Comparison of ENCODE assay signal across 7 mouse cellular contexts in genomic region chr12:84192280-84192679, GRCm38 (mm10). TPM values are rescaled to one million over a fixed set of nuclear protein-coding genes. Genes with fewer than 3 reads are reported as not detected.
DNase-seq lines count a peak whose midpoint lies in the region; ATAC-seq and TF ChIP-seq lines count a peak whose summit lies in the region.

No protein-coding gene starts in this region.

- intact Hi-C loops in left cerebral cortex, postnatal 36 days (cut with DNase I): no loop called here

- 1% methylated on average over 13 of the region's 13 CpGs for WGBS in lung, embryonic 14.5 days
- 5% methylated on average over 13 of the region's 13 CpGs for WGBS in embryonic facial prominence, embryonic 14.5 days

- H3K4me3 ChIP-seq in lung, embryonic 14.5 days (ENCODE audit: low read depth, low read length): peak overlapping the region; percentile 82
- H3K4me3 ChIP-seq in embryonic facial prominence, embryonic 14.5 days (ENCODE audit: low read depth, low read length): peak overlapping the region; percentile 79
- peak overlapping the region; percentile 71 for H3K4me3 ChIP-seq in myocyte

- TF ChIP-seq CTCF in lung, embryonic 14.5 days (IDR thresholded peaks at IDR 0.05; ENCODE audit: low read depth): no peak

- peaks cover 75% of the 10 kb centered on the region for H3K79me2 ChIP-seq in myocyte (ENCODE audit: control insufficient read depth, insufficient read depth)

- no peaks in the 10 kb centered on the region for H3K27me3 ChIP-seq in lung, embryonic 14.5 days (ENCODE audit: insufficient read depth, low read length)
- no peaks in the 10 kb centered on the region for H3K27me3 ChIP-seq in embryonic facial prominence, embryonic 14.5 days (replicated peaks; ENCODE audit: control insufficient read depth, insufficient read depth, low read length)
- no peaks in the 10 kb centered on the region for H3K27me3 ChIP-seq in myocyte (ENCODE audit: control insufficient read depth, insufficient read depth, insufficient read length)

- DNase-seq in lung, embryonic 14.5 days: peak; percentile 45
- no peak for DNase-seq in lung, postnatal 14 days
- DNase-seq in embryonic facial prominence, embryonic 14.5 days (ENCODE audit: low spot score): no peak
- peak; percentile 52 for DNase-seq in induced T-regulatory cell, adult 2 months (ENCODE audit: low read depth)
- no peak for DNase-seq in adrenal gland, postnatal 14 days
- no peak for DNase-seq in left cerebral cortex, postnatal 36 days (ENCODE audit: low spot score in 2 of 2)

- no peaks in the 10 kb centered on the region for H3K36me3 ChIP-seq in lung, embryonic 14.5 days (ENCODE audit: insufficient read depth)
- H3K36me3 ChIP-seq in embryonic facial prominence, embryonic 14.5 days (ENCODE audit: control insufficient read depth, insufficient read depth, low read length): no peaks in the 10 kb centered on the region
- no peaks in the 10 kb centered on the region for H3K36me3 ChIP-seq in myocyte (ENCODE audit: control insufficient read depth, insufficient read depth)

- H3ac ChIP-seq in myocyte (ENCODE audit: control insufficient read depth, insufficient read length): peak overlapping the region; percentile 98

- TF ChIP-seq POLR2A in myocyte (IDR thresholded peaks at IDR 0.05; ENCODE audit: insufficient read length, low read depth): no peak

- no peaks in the 10 kb centered on the region for H3K9me3 ChIP-seq in lung, embryonic 14.5 days (ENCODE audit: low read depth, low read length)
- no peaks in the 10 kb centered on the region for H3K9me3 ChIP-seq in embryonic facial prominence, embryonic 14.5 days (ENCODE audit: control insufficient read depth, low read length)

- H3K4me1 ChIP-seq in lung, embryonic 14.5 days (ENCODE audit: insufficient read depth): peaks cover 61% of the 10 kb centered on the region
- peaks cover 70% of the 10 kb centered on the region for H3K4me1 ChIP-seq in embryonic facial prominence, embryonic 14.5 days (ENCODE audit: control insufficient read depth, insufficient read depth, low read length)

- peak overlapping the region; percentile 76 for H3K4me2 ChIP-seq in lung, embryonic 14.5 days
- peak overlapping the region; percentile 97 for H3K4me2 ChIP-seq in embryonic facial prominence, embryonic 14.5 days (ENCODE audit: low read depth, low read length)
- H3K4me2 ChIP-seq in myocyte (ENCODE audit: low read depth): peak overlapping the region; percentile 93

- no peak for ATAC-seq in lung, embryonic 14.5 days (ENCODE audit: insufficient read depth)
- no peak for ATAC-seq in embryonic facial prominence, embryonic 14.5 days (ENCODE audit: low read depth)

- H3K9ac ChIP-seq in lung, embryonic 14.5 days: peak overlapping the region; percentile 95
- H3K9ac ChIP-seq in embryonic facial prominence, embryonic 14.5 days (ENCODE audit: low read depth, low read length): peak overlapping the region; percentile 92

- H3K27ac ChIP-seq in lung, embryonic 14.5 days (ENCODE audit: low read depth): peak overlapping the region; percentile 100
- peak overlapping the region; percentile 98 for H3K27ac ChIP-seq in embryonic facial prominence, embryonic 14.5 days (replicated peaks; ENCODE audit: low read depth, low read length)

TF ChIP-seq in myocyte, 11 proteins besides CTCF, POLR2A, EP300 and RAD21:
- TF ChIP-seq MYOG (IDR thresholded peaks at IDR 0.05; ENCODE audit: control insufficient read depth in 1 of 3, insufficient read depth in 1 of 3, insufficient read length in 2 of 3, low read depth in 2 of 3): peak in 1 of 3 experiments; percentile 63
- no peak for TF ChIP-seq MYOD1 (IDR thresholded peaks at IDR 0.05; ENCODE audit: control insufficient read depth in 1 of 3, insufficient read length in 2 of 3, low read depth in 2 of 3)

RNA-seq across cellular contexts. Expression of gene Elmsan1, which starts 26.4 kb away (rescaled TPM):
- 11.3 and 12.3 TPM in 2 replicates for polyA plus RNA-seq in lung, embryonic 14.5 days (2014; fragmentation: Nextera tagmentation; extraction: Ambion mirVana)
- 9.4 and 9.8 TPM in 2 replicates for polyA plus RNA-seq in embryonic facial prominence, embryonic 14.5 days (2014; fragmentation: Nextera tagmentation; extraction: Ambion mirVana)
- 13.7 TPM for polyA plus RNA-seq in myocyte (2012; fragmentation: generic; extraction: Trizol)
- total RNA-seq in adrenal gland, postnatal 14 days (2021): 18.7 and 25.7 TPM in 2 replicates
- total RNA-seq in left cerebral cortex, postnatal 36 days (2021): 10 to 100 TPM; 17.2 to 18.5 TPM

RNA-seq across cellular contexts. Expression of gene Pnma1, which starts 44.0 kb away (rescaled TPM):
- polyA plus RNA-seq in lung, embryonic 14.5 days (2014; fragmentation: Nextera tagmentation; extraction: Ambion mirVana): 0.68 and 0.79 TPM in 2 replicates
- 1.4 TPM in 2 replicates for polyA plus RNA-seq in embryonic facial prominence, embryonic 14.5 days (2014; fragmentation: Nextera tagmentation; extraction: Ambion mirVana)
- 0.46 TPM for polyA plus RNA-seq in myocyte (2012; fragmentation: generic; extraction: Trizol)
- 0.30 and 0.44 TPM in 2 replicates for total RNA-seq in adrenal gland, postnatal 14 days (2021)
- 1 to 10 TPM; 3.6 to 6.0 TPM for total RNA-seq in left cerebral cortex, postnatal 36 days (2021)

Comparison
In these comparisons a context has a peak if more than half of its experiments do, and no peak if none do; other contexts are left out.
1. DNase-seq: peak in lung, embryonic 14.5 days (single experiment) and induced T-regulatory cell, adult 2 months (single experiment); none in lung, postnatal 14 days (single experiment), embryonic facial prominence, embryonic 14.5 days (single experiment), adrenal gland, postnatal 14 days (single experiment) and left cerebral cortex, postnatal 36 days (0 of 2).
2. Peak in every context shown above with its lines, with median percentiles within 50 percentile points of each other: H3K4me2 ChIP-seq and H3K4me3 ChIP-seq.